Mouse (Mus musculus): ENCODE measurements around the gene Casp3.
"Not testable (repeated sequence)": the region's sequence is repeated elsewhere in the genome, so short reads cannot be mapped to it uniquely, and the experiment has no call there.

The Casp3 gene

DNA sequence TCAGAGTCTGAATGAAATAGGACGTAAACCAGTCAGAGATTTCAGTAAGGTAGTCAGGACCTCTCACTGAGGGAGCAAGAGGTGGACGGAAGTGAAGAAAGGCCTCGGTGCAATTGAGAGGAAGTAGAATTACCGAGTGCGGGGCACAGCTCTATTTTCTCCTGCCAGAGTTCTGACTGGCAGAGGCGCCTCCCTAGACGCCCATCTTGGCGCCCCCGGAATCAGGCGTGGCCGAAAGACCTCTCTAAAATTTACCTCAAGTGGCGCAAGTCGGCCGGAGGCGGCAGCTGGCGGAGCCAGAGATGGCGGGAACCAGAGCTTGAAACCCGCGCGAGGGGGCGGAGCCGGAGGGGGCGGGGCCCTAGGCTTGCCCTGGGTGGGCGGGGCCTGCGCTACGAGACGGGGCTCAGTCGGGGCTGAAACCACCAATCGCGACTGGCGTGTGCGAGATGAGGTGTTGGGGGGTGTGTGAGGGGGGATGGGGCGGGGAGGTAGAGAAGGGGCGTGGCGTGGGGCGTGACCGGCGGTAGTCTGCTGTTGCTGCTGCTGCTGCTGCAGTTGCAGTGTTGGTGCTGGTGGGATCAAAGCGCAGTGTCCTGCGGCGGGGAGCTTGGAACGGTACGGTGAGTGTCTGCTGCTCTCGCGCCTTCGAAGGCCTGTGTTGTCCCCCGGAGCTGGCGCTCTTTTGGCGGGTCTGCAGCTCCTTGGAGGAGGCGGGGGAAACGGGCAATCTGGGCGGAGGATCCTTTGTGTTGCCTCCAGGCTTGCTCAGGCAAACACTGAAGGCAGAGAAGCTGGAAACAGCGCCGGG lies at the start of gene Casp3, which contains the start of gene Primpol:
Gene Casp3 (plus strand): TSS at position 413 of the 811 bp plus-strand sequence.
Gene Primpol (minus strand): TSS at position 334 of the 811 bp plus-strand sequence.
- peak; percentile 99 for DNase-seq

DNA sequence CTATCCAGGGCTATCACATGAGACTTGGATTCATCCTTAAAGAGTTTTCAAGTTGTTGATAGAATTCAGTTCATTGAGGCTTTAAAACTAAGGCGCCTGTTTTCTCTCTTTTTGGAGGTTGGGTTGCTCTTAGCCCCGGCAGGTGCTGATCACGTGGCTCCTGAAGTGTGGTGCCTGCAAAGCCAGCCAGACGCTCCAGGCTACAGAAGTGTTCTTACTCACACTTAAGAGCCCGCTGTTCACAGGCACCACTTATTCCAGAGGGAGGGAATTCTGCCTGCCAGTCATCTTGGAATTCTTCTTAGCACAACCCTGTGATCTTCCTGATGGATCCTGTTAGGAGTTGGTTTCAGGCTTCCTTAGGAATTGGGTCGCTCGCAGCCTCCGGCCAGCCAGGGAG lies 49.1 kb upstream of the Casp3 start:
- no peak for DNase-seq

DNA sequence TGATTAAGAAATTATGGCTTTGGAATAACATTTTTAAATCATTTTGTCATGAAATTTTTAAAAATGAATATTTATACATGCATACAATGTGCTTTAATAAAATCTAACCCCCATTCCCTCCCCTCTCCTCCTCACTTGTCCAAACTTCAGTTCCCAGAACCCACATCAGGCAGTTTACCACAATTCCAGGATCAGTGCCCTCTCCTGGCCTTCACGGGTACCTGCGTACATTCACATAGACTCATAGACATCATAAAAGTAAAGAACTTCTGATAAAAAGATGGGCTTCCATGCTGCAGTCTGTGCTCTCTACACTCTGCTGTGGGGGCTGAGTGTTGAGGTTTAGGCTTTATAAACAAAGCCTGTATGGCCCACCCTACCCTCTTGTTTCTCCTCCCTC lies 48.1 kb upstream of the Casp3 start:
- no peak for DNase-seq

DNA sequence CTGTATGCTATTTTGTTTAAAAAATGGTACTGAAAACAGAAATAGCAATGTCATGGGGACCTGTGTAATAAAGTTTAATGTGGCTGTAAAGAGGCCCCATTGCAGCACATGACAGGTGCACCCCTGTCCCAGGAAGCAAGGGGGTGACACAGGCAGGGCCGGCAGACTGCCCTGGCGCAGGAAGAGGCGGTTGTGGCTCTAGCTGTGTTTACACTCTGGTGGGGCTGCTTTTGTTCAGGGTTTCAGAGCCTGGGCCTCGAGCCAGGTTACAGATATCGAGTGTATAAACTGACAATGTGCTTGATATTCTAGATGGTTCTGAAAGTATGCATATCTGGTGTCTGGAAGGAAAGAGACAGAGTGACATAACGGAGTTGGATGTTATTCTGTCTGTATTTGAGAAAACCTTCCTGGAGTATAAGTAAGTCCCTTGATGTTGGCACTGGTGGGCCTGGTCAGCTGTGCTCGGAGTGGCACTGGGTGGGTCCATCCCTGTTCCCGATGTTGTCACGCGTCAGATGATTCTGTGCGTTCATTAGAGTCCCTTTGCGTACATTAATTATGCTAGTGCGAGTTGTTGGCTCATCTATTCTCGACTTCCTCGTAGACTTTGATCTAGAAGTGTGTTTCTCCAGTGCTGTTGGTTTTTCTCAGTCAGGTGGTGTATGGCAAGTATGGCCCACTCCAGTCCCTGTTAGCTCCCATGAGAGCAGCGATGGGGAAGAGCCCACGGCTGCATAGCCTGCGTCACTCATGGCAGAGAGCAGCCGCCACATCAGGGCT lies 47.2 kb upstream of the Casp3 start:
- peak; percentile 23 for DNase-seq

DNA sequence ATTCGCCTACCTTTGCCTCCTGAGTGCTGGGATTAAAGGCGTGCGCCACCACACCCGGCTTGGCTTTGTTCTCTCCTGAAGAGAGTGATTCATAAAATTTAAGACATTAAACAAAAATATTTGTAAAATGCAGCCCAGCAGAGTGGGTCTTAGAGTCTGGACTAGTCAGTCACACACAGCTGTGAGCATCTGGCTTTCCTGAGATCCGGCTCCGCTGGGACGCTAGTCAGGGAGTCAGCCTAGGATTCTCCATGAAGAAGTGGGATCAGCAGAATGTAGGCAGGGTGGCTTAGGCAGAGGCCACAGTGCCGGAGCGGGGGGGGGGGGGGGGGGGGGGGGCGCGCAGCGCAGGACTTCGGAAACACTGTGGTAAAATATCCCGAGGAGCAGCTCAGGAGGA lies 46.4 kb upstream of the Casp3 start:
- DNase-seq = no peak

DNA sequence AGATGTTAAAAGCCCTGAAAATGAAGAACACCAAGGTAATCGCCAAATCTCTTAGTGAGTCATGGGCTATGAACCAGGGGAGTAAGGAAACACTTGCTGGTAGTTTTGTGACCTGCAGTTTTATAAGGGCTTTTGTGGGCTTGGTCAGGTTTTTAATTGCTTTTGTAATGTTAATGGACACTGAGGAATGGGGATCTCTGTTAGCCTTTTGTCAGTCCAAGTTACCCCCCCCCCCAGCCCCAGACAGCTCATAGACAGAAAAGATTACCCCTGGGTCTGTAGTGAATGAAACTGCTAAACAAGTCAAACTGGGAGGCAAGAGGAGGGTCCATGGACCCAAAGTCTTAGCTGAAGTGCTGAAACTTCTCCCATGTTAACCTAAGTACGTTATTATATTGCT lies 43.6 kb upstream of the Casp3 start:
- DNase-seq = no peak

DNA sequence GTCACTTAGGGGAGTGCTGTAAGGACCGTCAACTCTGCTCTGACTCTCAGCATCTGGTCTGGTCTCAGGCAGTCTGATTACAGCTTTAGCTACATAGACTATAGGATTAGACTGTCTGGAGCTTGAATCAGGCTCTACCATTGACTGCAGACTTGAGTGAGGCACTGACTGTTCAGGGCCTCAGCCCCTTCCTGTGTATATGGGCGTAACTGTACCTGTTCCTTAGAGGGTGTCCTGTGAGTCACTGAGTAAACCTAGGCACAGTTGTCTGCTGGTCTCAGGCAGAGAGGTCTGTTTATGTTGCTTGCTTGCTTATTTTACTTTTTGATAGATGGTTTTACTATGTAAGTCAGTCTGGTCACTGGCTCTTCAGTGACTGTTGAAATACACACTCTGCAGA lies 43.1 kb upstream of the Casp3 start:
- no peak for DNase-seq

DNA sequence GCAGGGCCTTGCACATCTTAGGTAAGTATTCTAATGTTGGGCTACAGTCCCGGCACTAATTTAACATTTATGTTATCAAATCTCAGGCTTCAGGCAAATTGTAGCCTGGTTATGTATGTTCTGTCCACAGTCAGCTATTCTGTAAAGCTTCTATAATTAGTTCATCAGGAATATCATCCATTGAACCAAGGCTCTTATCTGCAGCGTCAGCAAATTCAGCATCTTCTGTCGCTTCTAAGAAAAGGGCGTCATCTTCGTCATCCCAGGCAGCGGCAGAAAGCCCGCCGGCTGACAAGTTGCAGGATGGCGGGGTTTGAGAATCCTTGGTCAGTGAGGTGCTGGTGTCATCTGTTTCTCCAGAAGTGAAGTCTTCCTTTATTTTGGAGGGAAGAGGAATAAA lies 38.3 kb upstream of the Casp3 start:
- no peak for DNase-seq

DNA sequence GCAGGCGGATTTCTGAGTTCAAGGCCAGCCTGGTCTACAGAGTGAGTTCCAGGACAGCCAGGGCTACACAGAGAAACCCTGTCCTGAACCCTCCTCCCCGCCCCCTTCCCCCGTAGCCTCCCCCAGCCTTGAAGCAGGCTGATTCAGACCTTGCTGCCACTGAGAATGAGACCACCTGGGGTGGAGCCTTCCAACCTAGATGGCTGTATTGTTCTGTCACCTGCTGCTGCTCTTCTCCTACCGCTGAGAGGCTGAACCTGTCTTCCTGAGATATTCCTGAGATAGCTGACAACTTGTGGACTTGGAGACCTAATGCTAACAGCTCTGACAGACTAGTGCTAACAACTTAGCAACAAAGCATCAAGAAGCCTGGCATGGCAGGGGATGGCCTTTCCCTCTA lies 32.8 kb upstream of the Casp3 start:
- DNase-seq = not testable (repeated sequence)

DNA sequence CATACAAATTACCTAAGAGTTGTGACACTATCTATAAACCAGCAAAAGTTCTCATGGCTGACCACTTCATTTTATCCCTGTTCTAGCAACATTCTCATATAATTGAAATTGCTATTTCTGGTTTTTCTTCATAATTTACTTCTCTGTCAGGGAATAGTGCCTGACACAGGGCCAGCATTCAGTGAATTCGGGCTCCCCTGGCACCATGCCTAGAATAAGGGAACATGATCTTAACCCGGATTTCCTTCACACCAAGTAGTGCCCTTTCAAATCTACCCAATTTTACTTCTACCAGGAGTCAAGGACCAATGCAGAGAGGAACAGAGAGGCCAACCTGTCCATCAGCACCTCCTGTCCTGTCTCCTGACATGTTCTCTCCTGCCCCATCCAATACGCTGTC lies 31.5 kb upstream of the Casp3 start:
- DNase-seq = no peak

DNA sequence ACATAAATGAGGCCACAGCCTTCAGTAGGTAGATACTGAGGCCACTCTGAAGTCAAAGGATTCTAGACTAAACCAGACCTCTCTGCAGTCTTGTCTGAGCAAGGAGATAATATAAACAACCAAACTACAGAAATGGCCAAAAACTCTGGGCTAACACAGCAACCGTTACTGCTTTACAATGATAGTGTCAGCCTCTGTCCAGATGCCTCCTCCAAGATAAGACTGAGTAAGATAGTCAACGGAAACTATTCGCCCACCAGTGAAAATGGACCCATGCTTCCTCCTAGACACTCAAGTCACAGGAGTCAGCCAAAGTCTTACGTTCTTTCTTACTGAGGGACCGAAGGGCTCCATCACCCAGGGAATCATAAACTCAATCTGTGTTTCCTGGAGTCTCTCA lies 29.2 kb upstream of the Casp3 start:
- DNase-seq = no peak

DNA sequence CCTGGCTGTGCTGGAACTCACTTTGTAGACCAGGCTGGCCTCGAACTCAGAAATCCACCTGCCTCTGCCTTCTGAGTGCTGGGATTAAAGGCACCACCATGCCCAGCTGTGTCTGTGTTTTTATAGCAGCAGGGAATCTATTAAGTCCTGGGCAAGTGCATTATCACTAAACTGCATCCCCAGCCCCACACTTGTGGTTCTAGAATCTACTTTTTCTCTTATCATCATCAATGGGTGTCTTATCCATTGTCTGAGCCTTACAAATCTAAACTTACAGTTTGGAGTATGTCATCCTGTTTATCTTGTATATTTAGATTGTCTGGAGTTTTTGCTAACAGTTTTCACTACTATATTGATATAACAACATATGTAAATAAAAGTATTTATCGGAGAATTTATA lies 28.4 kb upstream of the Casp3 start:
- DNase-seq = no peak

DNA sequence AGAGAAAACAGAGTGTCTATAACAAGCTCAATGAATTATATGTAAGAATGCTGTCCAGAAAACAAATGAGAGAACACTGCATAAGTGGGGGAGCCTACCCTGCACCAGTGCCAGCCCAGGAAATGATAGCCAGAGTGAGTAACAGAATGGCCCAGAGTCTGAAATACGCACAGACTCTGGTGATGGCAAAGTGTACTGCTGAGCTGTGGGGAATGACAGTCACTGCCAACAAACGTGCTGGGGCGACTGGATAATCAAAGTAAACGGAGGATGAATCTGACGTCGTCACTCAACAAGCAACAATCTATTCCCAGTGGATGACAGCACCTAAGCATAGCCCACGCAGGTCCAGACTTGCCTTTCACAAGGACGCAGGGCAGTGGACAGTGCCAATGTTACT lies 24.0 kb upstream of the Casp3 start:
- DNase-seq = no peak

DNA sequence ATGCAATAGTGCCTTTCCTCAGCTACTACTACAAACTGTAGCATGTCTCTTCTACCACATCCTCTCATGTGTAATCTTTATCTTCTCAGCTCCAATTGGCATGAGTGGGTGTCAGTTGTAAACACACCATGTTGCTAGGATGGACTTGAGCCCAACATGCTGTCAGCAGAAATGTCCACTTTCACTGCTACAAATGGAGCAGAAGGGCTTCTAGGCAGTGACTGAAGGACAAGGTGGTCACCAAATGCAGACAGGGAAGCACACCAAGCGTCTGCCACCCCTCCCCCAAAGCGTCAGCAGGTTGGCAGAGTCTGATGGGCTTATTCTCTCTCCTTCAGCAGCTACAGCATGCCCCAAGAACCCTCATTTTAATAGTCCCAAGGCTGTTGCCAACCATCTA lies 23.3 kb upstream of the Casp3 start:
- no peak for DNase-seq

DNA sequence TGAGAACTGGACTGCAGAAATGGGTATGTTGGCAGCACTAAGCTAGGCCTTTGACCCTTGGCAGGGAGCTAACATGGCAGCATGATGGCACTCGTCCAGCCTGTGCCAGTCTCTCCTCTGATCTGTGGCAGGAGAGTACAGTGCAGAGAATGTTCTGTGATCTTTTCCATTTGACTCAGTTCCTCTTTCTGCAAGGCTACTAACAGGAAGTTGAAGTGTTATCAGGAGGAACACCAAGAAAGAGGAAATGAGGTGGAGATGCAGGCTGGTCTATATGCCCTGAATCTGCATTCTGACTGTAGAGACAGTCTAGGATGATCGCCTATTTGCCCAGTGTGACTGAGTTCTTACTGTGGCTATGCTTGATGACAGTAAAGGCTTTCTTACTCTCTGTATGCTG lies 21.5 kb upstream of the Casp3 start:
- DNase-seq = no peak

DNA sequence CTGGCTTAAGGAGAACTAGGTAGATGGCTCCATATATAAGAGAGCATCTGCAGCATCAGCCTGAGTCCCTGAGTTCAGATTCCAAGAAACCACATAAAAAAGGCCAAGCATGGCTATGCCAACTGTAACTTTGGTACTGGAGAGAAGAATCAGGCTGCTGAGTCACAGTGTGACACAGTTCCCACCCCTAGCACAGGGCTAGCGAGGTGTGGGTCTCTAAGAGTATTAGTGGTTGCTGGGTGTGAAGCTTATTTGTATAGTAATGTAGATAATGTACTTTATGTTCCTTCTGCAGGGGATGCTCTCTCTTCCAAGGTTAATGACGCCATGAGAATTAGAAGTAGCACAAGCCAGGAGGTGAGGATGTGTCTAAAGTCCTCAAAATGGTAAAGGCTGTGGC lies 20.6 kb upstream of the Casp3 start:
- no peak for DNase-seq

DNA sequence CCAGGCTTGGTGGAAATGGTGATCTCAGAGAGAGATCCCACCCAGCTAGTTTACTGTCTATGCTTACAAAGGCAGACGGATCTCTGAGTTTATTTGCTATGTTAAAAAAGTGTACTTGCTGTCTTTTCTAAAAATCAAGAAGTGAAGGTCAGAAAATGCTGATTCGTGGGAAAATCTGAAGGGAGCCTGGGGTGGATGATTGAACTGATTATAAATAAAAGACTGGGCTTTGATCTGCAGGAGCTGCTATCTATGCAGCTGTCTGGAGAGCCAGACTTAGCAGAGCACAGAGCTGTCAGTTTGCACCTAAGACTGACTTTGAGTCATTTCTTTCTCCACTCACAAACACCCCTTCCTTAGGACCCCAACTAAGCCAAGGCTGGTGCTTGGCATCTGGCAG lies 19.7 kb upstream of the Casp3 start:
- DNase-seq = no peak

DNA sequence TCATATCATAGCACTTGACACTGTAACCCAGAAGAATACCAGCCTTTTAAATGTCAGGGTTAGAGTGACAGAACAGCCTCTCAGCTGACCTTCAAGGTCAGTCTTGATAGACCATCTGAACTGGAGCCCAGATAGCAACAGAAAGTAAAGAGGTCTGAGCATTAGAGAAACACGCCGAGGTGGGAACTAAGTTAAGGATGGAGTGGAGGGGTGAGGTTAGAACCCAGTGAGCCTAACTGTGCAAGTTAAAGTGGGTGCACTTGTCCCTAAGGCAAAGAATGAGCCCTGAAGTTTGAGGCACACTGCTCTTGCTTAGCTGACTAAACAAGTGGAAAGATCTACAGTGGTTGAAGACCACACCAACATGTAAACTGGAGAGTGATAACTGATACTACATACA lies 19.0 kb upstream of the Casp3 start:
- no peak for DNase-seq

DNA sequence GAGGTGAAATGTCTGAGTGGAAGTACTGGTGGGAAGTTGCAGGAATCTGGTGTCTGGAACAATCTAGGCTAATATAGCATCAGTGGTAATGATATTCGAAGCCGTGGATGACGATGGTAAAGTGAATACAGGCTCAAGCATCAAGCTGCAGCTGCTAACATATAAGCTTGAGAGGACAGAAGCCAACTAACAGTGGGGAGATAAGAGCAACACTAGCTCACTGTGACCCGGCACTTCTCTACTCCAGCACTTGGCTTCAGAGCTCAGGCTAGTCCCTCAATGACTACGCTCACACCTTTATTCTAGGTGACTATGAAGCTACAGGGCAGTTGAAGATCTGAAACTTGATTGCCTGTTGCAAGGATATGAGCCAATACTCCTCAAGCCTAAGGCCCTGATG lies 18.3 kb upstream of the Casp3 start:
- DNase-seq = no peak

DNA sequence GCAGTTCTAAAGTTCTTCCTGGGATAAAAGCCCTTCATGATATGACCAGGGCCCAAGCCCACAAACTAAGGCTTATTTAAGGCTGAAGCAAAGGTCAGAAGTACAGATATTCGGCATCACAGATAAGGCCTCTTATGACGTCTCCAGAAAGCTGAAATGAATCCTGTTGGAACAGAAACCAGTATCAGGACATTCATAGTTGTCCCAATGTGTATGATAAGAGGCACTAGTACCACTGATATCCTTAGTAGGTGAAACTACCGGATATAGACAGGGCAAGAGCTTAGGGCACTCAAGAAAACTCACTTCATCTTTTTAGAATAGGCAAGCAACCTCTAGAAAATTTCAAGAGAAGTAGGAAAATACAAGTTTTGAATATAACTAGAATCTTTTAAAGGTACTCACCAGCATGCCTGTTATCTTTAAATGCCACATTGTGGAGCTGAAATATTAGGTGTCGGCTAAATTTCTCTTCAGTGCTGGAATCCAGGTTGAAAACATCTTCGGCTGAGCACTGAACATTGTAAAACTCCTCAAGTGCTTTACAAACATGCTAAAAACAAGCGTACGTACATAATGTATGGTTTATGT lies 17.7 kb upstream of the Casp3 start:
- DNase-seq = no peak

DNA sequence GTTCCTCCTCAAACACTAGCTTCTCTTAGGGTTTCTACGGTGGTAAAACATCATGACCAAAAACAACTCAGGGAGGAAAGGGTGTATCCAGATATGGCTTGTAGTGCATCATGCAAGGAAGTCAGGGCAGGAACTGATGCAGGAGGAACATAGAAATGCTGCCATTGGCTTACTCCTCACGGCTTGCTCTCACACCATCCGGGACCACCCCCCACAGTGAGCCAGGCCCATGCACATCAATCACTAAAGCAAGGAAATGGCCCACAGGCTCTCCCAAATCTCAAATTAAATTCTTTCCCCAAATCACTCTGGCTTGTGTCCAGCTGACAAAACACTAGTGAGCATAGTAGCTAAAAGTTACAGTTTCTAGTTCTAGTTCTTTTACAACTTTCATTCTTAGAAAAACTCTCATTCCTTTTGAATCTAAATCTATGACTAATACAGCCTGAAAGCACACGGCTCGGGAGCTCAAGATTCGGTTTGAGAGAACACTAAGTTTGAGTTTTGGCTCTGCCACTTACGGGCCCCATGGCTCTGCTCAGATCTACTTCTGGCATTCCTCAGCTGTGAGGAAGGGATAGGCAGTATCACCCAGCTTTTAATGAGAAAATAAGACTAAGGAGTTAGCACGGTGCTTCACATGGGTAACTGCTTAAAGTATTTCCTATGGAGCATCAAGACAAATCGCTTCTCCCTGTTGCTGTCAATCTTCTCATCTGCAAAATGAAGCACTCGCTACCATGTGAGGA lies 16.0 kb upstream of the Casp3 start:
- DNase-seq = no peak

DNA sequence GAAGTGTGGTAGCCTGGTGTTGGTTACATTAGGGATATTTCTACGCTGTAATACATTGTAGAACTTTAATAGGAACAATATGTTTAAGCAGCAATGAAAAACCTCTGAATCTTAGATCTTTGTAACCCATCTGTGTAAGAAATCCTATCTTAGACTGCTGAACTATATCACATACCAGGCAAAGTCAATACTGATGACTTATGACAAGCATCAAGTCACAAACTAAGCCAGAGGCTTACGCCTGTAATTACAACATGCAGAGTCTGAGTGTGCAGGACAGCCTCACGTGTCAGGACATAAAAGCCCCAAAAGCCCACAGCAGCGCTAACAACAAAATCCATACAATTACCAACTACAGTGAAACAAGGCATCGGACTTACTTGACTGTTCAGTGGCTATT lies 13.5 kb upstream of the Casp3 start:
- DNase-seq = no peak

DNA sequence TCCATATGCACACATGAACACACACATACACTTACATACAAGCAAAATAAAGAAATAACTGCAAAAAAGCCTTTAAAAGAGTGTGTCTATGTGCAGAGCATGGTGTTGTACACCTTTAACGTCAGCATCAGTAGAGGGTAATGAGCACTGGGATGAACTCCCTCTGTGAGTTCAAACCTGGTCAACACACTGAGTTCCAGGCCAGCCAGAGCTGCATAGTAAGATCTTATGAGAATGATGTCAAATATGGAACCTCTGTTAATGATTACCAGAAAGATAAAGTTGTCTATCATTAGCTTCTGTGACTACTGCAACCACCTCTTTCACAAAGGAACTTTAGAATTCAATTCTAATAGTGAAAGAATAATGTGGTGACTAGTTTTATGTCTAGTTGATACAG lies 10.2 kb upstream of the Casp3 start:
- DNase-seq = no peak

Measured in thymus, postnatal 4 days (tissue).